Mouse (Mus musculus) midbrain, embryonic 12.5 days (tissue): ENCODE data around the gene Hoxd9. TPM values are rescaled to one million over a fixed set of nuclear protein-coding genes. Genes with fewer than 3 reads are reported as not detected.

Experiments
- ATAC-seq: fragments of 200-750 bp; cut with Nextera tagmentation; 2 replicates; pipeline ENCODE4 v1.8.0; 2017; ENCODE audit warnings: low read depth, moderate TSS enrichment, moderate library complexity; ENCODE audit not compliant: low FRiP score
- H3K27ac ChIP-seq: fragments of 300-500 bp; sonication (generic); replicated peaks from 2 replicates; pipeline ENCODE4 v1.5.1; 2016; ENCODE audit warnings: mild to moderate bottlenecking
- H3K27me3 ChIP-seq: fragments of 300-500 bp; sonication (generic); 2 replicates; pipeline ENCODE4 v1.6.1; 2016; ENCODE audit warnings: mild to moderate bottlenecking
- H3K36me3 ChIP-seq: fragments of 300-500 bp; sonication (generic); 2 replicates; pipeline ENCODE4 v1.6.1; 2016
- H3K4me1 ChIP-seq: fragments of 300-500 bp; sonication (generic); 2 replicates; pipeline ENCODE4 v1.6.1; 2016
- H3K4me2 ChIP-seq: fragments of 300-500 bp; sonication (generic); replicated peaks from 2 replicates; pipeline ENCODE4 v1.6.1; 2016; ENCODE audit warnings: mild to moderate bottlenecking, moderate library complexity
- H3K4me3 ChIP-seq: fragments of 300-500 bp; sonication (generic); 2 replicates; pipeline ENCODE4 v1.5.1; 2016; ENCODE audit warnings: mild to moderate bottlenecking
- H3K9ac ChIP-seq: fragments of 300-500 bp; sonication (generic); replicated peaks from 2 replicates; pipeline ENCODE4 v1.6.1; 2016; ENCODE audit warnings: mild to moderate bottlenecking, moderate library complexity
- H3K9me3 ChIP-seq: fragments of 300-500 bp; sonication (generic); 2 replicates; pipeline ENCODE4 v1.6.1; 2016; ENCODE audit warnings: mild to moderate bottlenecking
- WGBS: fragments of 180-500 bp; shearing (Covaris S2); methylation state at CpG from one replicate; pipeline ENCODE4 v1.1.7; 2016; 5-methylcytosine and 5-hydroxymethylcytosine counted together
- polyA plus RNA-seq: library from polyadenylated mRNA; unstranded; fragments of >200 nt; fragmentation: Nextera tagmentation; extraction: Ambion mirVana; gene quantifications from 2 replicates; pipeline ENCODE4 v1.2.1, GENCODE M21; 2016

The Hoxd9 gene
- polyA plus RNA-seq, 1 experiment from 2014 or later = not detected

DNA sequence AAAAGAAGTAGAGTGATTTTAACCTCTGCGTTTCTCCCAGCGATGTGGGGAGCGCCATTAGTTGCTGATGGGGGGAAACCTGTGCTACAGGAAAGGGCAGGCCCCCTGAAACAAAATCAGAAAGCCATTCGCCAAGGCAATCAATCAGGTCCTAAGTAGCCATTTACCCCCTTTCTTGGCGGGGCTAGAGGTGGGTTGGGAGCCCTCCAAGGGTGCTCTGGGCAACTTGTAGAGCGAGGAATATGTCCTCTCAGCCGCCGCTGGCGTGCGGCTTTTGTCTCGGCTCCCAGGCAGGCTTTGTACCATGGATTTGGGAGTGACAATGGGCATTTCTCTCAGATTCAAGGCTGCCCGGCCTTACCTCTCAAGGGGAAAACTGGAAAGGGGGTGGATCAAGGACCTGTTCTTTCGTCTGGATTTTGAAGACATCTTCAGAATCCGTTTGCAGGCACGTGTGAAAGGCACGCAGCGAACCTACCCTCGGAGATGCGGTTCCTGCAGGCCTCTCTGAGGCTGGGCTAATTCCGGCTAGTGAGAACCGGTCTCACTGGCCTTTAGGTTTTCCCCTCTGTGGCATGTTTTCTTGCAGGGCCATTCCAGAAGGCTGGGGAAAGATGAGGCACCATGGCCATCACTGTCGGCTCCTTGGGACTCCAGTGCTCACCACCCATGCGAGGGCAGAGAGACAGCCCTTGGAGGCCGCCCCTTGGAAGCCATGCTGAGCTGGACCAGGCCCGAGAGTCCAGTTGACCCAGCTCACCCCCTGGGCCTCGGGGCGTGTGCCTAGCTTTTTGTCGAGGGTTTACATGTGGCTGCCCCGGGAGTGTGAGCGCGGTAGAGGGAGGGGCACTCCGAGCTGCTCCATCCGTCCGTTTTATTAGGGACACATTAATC is 838 bp upstream of the Hoxd9 start:
- no peaks in the 10 kb centered on the region for H3K9me3 ChIP-seq
- WGBS = under 1% methylated on average over 34 of the region's 34 CpGs
- H3K27ac ChIP-seq = no peak overlapping the region
- no peak overlapping the region for H3K4me2 ChIP-seq
- no peak overlapping the region for H3K4me3 ChIP-seq
- H3K27me3 ChIP-seq = peaks cover 99% of the 10 kb centered on the region
- no peaks in the 10 kb centered on the region for H3K36me3 ChIP-seq
- no peak overlapping the region for H3K9ac ChIP-seq
- H3K4me1 ChIP-seq = peaks cover 14% of the 10 kb centered on the region
- ATAC-seq = no peak

DNA sequence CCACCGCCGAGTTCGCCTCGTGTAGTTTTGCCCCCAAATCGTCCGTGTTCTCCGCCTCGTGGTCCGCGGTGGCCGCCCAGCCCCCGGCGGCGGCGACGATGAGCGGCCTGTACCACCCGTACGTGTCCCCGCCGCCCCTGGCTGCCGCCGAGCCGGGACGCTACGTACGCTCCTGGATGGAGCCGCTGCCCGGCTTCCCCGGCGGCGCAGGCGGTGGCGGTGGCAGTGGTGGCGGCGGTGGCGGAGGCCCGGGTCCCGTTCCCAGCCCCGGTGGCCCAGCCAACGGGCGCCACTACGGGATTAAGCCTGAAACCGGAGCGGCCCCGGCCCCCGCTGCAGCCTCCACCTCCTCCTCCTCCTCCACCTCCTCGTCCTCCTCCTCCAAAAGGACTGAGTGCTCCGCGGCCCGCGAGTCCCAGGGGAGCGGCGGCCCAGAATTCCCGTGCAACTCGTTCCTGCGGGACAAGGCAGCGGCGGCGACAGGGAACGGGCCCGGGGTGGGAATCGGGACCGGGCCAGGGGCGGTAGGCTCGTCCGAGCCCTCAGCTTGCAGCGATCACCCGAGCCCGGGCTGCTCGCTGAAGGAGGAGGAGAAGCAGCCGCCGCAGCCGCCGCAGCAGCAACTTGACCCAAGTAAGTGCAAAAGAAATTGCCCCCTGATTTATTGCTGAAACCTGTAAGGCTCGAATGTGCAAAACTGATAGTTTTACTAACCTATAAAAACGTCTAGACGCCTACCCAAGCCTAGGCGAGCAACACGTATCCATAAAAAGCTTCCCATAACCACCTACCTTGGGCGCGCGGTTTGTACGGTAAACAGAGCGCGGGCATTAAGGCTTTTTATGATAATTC is 900 bp downstream of the Hoxd9 start:
- peak; percentile 41; the same call in 1 of the 2 replicates for ATAC-seq
- no peak overlapping the region for H3K9ac ChIP-seq
- peaks cover 93% of the 10 kb centered on the region for H3K27me3 ChIP-seq
- WGBS = under 1% methylated on average over 85 of the region's 86 CpGs
- peaks cover 14% of the 10 kb centered on the region for H3K4me1 ChIP-seq
- H3K27ac ChIP-seq = no peak overlapping the region
- H3K4me2 ChIP-seq = peak overlapping the region; percentile 53
- H3K4me3 ChIP-seq = peak overlapping the region; percentile 35
- H3K9me3 ChIP-seq = no peaks in the 10 kb centered on the region
- H3K36me3 ChIP-seq = no peaks in the 10 kb centered on the region

- no peak overlapping the region for H3K27ac ChIP-seq
- peaks cover 93% of the 10 kb centered on the region for H3K27me3 ChIP-seq
- H3K9ac ChIP-seq = no peak overlapping the region
- no peak overlapping the region for H3K4me2 ChIP-seq
- under 1% methylated on average over 17 of the region's 17 CpGs for WGBS
- H3K4me3 ChIP-seq = no peak overlapping the region
- H3K4me1 ChIP-seq = peaks cover 14% of the 10 kb centered on the region
- no peak for ATAC-seq
- H3K36me3 ChIP-seq = no peaks in the 10 kb centered on the region
- no peaks in the 10 kb centered on the region for H3K9me3 ChIP-seq
Observed at GRCm38 (mm10) chr2:74699053-74699430, 1.5 kb downstream of the Hoxd9 start.

- peaks cover 93% of the 10 kb centered on the region for H3K27me3 ChIP-seq
- no peak overlapping the region for H3K4me2 ChIP-seq
- no peaks in the 10 kb centered on the region for H3K9me3 ChIP-seq
- H3K36me3 ChIP-seq = no peaks in the 10 kb centered on the region
- ATAC-seq = no peak
- no peak overlapping the region for H3K27ac ChIP-seq
- peaks cover 18% of the 10 kb centered on the region for H3K4me1 ChIP-seq
- 2% methylated on average over 23 of the region's 23 CpGs for WGBS
- H3K4me3 ChIP-seq = no peak overlapping the region
- no peak overlapping the region for H3K9ac ChIP-seq
Observed at GRCm38 (mm10) chr2:74699664-74700545, 2.4 kb downstream of the Hoxd9 start.

DNA sequence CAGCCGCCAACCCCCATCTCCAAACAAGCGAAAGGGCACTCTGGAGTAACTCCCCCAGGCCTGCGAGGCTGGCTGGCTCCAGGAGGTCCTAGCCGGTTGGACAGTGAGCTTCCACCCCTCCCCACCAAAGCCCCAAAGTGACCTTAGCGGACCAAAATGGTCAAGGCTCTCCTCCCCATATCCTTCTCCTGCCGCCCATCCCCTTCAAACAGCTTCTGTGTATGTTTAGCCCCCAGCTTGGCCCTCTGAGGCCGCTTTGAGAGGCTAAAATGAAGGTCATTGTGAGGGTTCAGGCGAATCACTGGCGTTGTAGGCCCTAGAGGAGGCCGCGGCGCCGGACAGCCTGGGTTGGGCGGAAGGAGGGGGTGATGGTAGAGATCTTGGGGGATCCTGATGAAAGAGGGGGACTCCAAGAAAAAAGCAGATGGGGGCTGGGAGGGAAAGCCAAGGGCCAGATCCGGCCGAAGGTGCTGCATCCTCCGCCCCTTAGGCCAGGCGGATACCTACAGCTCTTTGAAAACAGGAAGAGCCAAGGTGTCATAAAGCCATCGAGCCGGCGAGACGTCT is 3.1 kb downstream of the Hoxd9 start:
- no peaks in the 10 kb centered on the region for H3K36me3 ChIP-seq
- no peak overlapping the region for H3K27ac ChIP-seq
- H3K9ac ChIP-seq = no peak overlapping the region
- H3K27me3 ChIP-seq = peaks cover 93% of the 10 kb centered on the region
- H3K4me1 ChIP-seq = peaks cover 25% of the 10 kb centered on the region
- H3K4me2 ChIP-seq = no peak overlapping the region
- under 1% methylated on average over 22 of the region's 22 CpGs for WGBS
- H3K9me3 ChIP-seq = no peaks in the 10 kb centered on the region
- no peak for ATAC-seq
- no peak overlapping the region for H3K4me3 ChIP-seq

- ATAC-seq = no peak
- Histone ChIP-seq H3K9ac (no peak overlapping the region), H3K4me1 (peaks cover 26% of the 10 kb centered on the region), H3K4me3 (no peak overlapping the region), H3K9me3 (no peaks in the 10 kb centered on the region), H3K27ac (no peak overlapping the region), H3K4me2 (no peak overlapping the region), H3K27me3 (peaks cover 92% of the 10 kb centered on the region), H3K36me3 (no peaks in the 10 kb centered on the region)
- 12% methylated on average over 17 of the region's 17 CpGs for WGBS
Observed at GRCm38 (mm10) chr2:74701949-74702819, 4.7 kb downstream of the Hoxd9 start.

DNA sequence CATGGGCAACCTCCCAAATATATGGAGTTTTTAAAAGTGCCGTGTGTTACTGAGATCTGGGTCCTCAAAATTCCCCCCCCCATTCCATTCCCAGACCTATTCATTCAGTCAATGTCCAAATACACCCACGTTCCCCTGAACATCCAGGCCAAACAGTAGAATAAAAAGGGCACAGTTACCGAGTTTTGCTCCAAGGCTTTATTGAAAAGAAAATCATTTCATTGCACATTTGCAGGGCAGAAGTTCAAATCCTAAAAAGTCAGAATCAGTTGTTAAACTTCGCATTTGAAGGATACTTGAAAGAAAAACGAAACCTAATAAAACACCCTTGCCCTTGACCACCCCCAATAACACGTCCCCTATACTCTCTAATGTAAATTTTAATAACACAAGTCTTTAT is 5.3 kb downstream of the Hoxd9 start:
- no peak for ATAC-seq
- Histone ChIP-seq H3K4me2 (no peak overlapping the region), H3K27ac (no peak overlapping the region), H3K9ac (no peak overlapping the region), H3K4me1 (peaks cover 21% of the 10 kb centered on the region), H3K36me3 (no peaks in the 10 kb centered on the region), H3K4me3 (no peak overlapping the region), H3K27me3 (peaks cover 92% of the 10 kb centered on the region), H3K9me3 (no peaks in the 10 kb centered on the region)
- 14% methylated on average over 6 of the region's 6 CpGs for WGBS

DNA sequence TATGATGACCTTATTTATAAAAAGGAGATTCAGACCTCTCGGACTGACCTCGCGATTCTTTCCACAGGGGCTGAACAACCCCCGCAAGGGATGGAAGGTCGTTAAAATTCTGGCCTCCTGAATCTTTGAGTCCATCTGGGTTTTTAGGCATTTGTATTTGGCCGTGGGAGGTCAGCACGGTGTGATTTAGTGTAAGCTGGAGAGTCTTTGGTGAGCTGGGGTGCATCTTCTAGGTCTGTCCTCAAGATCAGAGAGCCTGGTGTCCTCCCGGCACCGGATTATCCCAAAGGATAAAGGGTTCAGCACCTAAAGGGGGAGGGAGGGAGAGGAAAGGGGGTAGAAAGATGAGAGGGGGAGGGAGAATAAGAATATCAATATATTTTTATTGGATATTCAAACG is 5.8 kb downstream of the Hoxd9 start:
- no peak for ATAC-seq
- Histone ChIP-seq H3K4me1 (peaks cover 16% of the 10 kb centered on the region), H3K27me3 (peaks cover 92% of the 10 kb centered on the region), H3K4me3 (no peak overlapping the region), H3K27ac (no peak overlapping the region), H3K9ac (no peak overlapping the region), H3K9me3 (no peaks in the 10 kb centered on the region), H3K36me3 (no peaks in the 10 kb centered on the region), H3K4me2 (no peak overlapping the region)
- WGBS = 3% methylated on average over 10 of the region's 10 CpGs

DNA sequence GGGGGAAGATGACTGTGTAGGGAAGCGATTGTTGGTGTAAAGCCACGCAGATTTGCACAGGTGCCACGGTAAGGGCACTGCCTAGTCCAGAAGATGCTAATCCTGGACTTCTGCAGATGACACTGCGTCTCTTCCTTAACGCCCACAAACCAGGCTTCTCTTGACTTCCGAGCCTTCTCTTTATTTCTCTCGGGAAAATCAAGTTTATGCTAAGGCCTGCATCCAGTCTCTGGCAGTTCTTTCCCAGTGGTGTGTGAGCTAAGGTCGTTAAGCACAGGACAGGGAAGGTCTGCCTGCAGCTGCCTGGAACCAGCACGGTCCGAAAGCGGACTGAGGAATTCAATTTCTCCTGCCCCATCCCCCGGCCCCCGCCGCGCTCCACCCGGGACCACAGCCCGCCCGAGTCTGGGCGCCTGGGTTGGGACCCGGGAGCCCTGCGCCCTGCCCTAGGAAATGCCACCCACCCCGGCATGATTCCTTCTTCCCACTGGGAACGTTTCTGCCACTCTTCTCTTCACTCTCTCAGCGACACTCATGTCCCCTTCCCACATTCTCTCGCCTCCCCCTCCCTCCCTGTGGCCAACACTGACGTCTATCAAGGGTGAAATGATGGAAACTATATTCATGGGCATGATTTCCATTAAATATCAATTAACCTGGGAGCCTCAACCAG is 6.3 kb downstream of the Hoxd9 start:
- H3K4me1 ChIP-seq = peaks cover 13% of the 10 kb centered on the region
- no peak overlapping the region for H3K4me3 ChIP-seq
- no peaks in the 10 kb centered on the region for H3K36me3 ChIP-seq
- H3K4me2 ChIP-seq = no peak overlapping the region
- 3% methylated on average over 25 of the region's 26 CpGs for whole genome bisulfite sequencing
- H3K9me3 ChIP-seq = no peaks in the 10 kb centered on the region
- no peak overlapping the region for H3K9ac ChIP-seq
- no peak for ATAC-seq
- H3K27ac ChIP-seq = no peak overlapping the region
- H3K27me3 ChIP-seq = peaks cover 92% of the 10 kb centered on the region

GRCm38 (mm10) chr2:74704393-74704998 is 7.0 kb downstream of the Hoxd9 start, which contains the start of gene Hoxd8:
Hoxd8 (plus strand) TSS chr2:74704615.
- H3K9ac ChIP-seq = 0 out of 2 replicates have a peak within 1 kb of the TSS, but pooled peaks have one; percentile 20
- H3K36me3 ChIP-seq = no peaks in the 10 kb centered on the region
- under 1% methylated on average over 38 of the region's 52 CpGs for WGBS
- no peaks in the 10 kb centered on the region for H3K9me3 ChIP-seq
- H3K4me2 ChIP-seq = peak within 1 kb of the TSS; percentile 53
- peaks cover 13% of the 10 kb centered on the region for H3K4me1 ChIP-seq
- H3K27me3 ChIP-seq = peaks cover 92% of the 10 kb centered on the region
- H3K27ac ChIP-seq = no peak within 1 kb of the TSS
- H3K4me3 ChIP-seq = peak within 1 kb of the TSS; percentile 38
- ATAC-seq = 0 out of 2 replicates have a peak, but pooled peaks have one; percentile 27
